Mouse (Mus musculus): ENCODE measurements around the gene Tent4b.
A peak's percentile ranks its signal among the peaks of the same experiment; 100 is the strongest.
"Not testable (repeated sequence)": the region's sequence is repeated elsewhere in the genome, so short reads cannot be mapped to it uniquely, and the experiment has no call there.

Tent4b gene

DNA sequence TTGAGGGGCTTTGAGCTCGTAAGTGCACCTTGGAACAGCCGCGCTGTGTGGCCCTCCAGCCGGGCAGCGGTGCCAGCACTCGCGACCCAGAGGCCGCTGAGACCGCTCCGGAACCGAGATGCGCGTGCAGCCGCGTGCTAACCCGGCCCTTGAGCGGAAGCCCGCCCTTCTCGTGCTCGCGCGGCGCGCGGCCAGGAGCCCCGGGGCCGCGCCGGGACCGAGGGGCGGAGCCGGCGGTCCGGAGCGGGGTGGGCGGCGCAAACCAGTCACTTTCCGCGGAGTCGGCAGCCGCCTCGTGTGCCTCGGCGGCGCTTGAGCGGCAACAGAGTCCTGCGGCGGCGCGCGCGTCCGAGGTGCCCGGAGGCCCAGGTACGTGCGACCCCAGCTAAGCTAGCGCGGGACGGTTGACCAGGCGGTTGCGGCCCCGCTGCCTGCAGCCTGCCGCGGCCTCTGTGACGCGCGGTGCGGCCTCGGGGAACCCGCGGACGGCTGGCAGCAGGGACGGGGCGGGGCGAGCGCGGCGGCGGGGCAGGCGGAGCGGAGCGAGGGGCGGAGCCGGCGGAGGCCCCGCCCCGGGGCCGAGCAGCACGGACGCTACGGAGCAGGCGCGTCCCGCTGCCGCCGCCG, at the start of gene Tent4b:
Gene Tent4b, plus strand, starts transcription at position 269 of the 627 bp plus-strand sequence.
- DNase-seq (ENCODE audit: low read depth, low spot score), result peak; percentile 90

DNA sequence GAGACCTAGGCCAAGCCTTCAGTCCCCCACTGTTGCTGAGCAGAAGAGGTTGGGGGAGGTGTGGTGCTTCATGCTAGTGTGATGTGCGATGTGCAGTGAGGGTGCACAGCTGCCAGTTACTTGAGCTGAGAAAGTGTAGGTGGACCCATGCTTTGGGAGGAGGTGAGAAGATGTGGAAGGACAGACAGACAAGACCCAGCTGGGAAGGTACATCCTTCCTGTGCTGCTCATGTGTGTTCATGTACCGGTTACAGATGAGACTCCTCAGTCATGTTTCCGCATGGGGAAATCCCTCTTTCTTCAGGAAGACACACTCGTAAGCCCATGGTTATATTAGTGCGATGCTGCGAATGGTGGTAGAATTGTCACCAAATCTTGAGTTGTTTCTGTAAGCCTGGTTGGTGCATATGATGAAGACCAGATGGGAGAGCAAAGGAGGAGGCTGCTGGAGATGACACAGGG, 48.1 kb upstream of the Tent4b start:
- DNase-seq (ENCODE audit: low read depth, low spot score), result no peak

DNA sequence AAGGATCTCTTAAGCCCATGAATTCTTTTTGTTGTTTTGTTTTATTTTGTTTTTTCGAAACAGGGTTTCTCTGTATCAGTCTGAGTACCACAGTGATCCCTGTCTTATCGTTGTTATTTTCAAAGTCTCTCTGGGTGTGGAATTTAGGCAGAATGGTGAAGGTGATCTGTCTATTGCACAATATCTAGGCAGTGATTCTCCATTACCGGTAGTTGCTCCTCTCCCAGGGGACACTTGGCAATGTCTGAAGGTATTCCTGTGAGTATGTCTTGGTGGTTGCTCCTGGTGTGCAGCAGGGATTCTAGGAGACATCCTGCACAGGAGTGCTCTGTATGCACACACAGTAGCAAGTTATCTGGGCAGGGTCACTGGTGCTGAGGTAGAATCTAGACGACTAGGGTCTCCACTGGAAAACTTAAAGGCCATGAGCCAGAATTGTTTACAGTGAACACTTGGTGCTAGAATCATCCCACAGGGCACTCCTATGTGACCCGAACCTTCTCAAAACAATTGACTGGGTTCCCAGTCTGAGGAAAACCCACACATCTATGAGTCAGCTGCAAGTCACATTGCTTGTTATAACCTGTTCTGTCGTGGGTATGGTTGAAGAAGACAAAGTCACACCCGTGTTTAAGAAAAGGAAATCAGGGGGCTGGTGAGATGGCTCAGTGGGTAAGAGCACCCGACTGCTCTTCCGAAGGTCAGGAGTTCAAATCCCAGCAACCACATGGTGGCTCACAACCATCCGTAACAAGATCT, 38.6 kb upstream of the Tent4b start:
- no peak for DNase-seq (ENCODE audit: low read depth, low spot score)

DNA sequence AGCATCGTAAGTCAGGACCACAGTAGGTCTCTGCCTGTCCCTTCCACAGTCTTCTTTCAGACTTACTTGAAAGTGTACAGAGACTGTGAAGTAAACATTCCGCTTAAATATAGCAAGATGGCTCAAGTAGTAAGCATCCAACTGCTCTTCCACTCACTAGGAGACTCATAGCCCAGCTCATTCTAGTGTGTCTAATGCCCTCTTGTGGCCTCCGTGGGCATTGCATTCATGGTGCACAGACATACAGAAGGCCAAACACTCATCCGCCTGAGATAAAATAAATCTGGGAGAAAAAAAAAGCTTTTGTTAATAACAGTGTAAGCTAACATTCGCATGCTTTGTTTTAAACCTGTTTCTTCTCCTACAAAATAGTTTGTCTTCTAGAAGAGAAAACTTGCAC, 37.6 kb upstream of the Tent4b start:
- DNase-seq (ENCODE audit: low read depth, low spot score), result peak; percentile 88

DNA sequence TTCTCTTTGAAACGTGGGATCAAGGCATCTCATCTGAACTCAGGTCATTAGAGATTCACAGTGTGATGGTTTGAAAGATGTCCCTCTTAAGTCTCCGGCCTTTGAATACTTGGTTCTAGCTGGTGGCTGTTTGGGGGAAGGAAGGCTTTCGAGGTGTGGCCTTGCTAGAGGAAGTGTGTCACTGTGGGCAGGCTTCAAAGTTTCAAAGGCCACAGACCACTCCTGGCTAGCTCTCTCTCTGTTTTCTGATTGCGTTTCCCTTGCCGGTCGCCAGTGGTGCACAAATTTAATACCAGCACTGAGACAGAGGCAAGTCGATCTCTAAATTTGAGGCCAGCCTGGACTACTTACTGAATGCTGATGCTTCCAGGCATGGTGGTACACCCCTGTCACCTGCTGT, 23.7 kb upstream of the Tent4b start:
- DNase-seq (ENCODE audit: low read depth, low spot score), result no peak

DNA sequence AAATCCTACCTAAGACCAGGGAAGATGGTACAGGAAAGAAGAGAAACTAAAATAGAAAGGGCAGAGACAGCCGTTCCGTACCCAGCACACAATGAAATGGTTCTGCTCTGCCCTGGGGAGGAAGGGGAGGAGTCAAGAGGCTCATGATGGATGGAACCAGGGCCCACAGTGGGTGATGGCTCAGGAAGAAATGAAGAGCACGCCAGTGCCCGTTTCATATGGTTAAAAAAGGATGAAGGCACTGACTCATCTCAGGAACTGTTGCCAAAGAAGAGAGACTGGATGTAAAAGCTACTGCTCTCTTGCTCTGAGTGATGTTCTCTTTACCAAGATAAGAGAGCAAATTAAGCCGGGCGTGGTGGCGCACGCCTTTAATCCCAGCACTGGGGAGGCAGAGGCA, 21.7 kb upstream of the Tent4b start:
- no peak for DNase-seq (ENCODE audit: low read depth, low spot score)

DNA sequence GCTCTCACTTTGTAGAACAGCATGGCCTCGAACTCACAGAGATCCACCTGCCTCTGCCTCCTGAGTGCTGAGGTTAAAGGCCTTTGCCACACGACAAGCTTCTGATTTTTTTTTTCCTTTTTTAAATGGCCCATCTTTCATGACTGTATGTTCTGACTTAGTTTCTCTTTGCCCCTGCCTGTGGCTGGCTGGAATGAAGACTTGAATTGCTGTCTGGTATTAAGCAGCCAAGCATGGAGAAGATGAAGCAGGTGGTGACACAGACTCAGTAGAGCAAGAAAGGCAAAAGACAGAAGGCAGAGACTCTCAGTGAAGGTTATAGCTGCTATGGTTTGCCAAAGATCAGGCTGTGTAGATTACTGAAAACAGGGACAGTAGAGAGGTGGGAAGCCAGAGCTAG, 15.9 kb upstream of the Tent4b start:
- DNase-seq (ENCODE audit: low read depth, low spot score), result no peak

DNA sequence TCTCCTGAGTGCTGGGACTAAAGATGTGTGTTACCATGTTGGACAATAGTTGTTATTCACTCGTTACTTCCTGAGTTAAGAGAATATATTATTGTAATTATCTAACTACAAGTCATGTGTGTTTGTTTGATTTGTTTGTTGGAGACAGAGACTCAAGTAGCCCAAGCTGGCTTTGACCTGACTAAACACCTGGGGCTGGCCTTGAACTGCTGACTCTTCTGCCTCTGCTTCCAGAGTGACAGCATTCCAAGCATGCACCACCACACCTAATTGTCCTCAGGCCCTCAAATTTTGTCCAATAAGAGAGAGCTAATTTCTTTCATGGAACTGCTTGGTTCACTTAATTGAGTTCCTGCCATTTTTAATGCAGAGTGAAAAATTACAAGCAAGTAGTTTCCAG, 14.1 kb upstream of the Tent4b start:
- DNase-seq (ENCODE audit: low read depth, low spot score), result no peak

DNA sequence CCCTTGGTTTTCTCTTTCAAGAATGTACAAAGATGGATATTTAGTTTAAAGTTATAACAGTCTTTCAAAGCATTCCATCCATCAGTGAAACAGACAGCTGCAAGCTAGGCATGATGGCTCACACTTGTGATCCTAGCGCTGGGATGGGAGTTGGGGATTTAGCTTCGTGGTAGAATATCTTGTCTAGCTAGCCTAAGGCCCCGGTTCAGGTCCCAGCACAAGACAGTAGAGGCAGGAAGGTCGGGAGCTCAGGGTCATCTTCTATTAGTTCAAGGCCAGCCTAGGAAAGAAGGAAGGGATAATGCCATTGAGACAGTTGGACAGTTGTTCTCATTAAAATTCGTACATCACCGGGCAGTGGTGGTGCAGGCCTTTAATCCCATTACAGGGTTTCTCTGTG, 13.3 kb upstream of the Tent4b start:
- no peak for DNase-seq (ENCODE audit: low read depth, low spot score)

DNA sequence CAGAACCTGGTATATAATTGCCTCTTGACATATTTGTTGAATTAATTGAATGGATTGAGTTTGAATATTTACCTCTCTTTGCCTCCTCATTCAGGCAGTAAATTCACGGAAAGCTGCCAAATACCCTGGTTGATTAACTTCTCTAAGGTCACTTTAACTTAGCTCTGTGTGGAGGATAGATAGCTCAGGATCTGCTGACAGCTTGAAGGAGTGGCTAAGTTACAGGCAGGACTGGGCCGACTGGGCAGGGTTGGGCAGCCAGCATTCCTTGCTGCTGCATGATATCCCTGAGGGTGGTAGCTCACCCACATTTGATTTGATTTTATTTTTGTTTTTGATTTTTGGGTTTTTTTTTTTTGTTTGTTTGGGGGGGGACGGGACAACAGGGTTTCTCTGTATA, 1.7 kb upstream of the Tent4b start:
- no peak for DNase-seq (ENCODE audit: low read depth, low spot score)

DNA sequence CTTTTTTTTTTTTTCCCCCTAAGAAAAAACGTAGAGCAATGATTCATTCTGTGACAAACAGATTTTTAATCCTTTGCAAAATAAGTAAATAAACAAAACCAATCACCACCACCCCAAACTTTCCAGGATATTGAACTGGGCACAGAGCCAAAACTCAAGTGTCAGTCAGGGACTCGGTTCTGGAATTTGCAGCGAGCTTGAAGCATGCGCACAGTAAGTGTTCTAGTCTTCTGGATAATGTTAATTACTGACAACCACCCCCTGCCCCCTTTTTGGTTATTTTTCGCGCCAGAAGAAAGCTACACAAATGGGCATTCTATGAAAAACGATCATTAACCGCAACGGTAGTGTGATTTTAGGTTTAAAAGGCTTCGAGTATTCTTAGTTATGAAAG, 465 bp upstream of the Tent4b start:
- peak; percentile 47 for DNase-seq (ENCODE audit: low read depth, low spot score)

DNA sequence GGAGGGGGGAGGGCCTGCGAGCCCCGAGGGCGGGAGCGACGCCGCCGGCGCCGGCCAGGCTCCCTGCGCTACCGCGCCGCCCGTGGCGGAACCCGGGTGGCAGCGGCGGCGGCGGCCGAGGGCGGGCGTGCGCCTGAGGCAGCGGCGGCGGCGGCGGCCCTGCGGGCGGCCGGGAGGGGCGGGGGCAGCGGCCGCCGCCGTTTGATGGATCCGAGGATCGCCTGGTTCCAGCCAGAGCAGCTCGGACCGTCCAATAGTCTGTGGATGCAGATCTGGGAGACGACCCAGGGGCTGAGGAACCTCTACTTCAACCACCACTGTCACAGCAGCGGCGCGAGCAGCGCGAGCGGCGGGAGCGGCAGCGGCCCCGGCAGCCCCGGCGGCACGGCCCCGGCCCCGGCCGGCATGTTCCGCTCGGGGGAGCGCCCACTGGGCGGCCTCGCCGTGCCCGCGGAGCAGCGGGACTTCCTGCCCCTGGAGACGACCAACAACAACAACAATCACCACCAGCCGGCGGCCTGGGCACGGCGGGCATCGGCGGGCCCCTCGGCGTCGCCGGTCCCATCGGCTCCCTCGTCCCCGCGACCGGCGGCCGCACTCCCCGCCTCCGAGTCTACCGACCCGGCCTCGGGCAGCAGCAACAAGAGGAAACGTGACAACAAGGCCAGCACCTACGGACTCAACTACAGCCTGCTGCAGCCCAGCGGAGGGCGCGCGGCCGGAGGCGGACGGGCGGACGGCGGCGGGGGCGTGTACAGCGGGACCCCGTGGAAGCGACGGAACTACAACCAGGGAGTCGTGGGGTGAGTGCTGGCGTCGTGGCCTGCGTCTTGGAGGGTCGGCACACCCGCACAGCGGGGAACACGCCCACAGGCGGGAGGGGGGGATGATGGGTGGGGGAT, 938 bp downstream of the Tent4b start:
- DNase-seq (ENCODE audit: low read depth, low spot score), result peak; percentile 44

DNA sequence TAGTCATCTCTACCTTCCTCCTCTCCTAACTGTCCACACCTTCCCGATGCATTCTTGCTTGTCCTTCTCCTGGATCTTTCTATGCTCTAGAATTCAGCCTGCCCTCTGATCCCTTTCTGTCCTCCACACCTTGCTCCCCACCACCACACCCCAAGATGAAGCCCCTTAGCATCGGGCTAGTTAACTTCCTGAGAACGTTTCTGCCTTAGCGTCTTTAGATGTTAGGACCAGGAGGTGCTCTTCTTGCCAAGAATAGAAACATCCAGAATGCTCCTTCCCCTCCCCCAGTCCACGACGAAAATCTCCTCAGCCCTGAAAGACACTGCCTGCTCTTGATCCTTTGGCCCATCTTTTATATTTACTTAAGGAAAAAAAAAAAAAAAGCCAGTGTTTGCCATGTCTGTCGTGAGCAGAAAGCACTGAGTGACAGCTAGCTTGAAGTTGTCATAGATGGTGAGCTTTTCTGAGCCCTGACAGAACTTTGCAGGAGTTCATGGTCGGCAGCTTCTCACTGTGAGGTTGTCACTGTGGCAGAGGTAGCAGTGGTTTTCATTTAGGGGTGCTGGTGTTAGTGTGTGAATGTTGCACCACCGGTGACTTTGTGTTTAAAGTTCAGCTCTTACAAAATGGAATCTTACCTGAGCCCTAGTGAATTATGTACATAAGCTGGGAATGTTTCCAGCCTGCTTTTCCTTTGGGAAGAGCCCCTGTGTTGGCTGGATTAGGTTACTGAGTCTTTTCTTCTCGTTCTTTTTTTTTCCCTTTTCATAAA, 1.9 kb downstream of the Tent4b start:
- no peak for DNase-seq (ENCODE audit: low read depth, low spot score)

DNA sequence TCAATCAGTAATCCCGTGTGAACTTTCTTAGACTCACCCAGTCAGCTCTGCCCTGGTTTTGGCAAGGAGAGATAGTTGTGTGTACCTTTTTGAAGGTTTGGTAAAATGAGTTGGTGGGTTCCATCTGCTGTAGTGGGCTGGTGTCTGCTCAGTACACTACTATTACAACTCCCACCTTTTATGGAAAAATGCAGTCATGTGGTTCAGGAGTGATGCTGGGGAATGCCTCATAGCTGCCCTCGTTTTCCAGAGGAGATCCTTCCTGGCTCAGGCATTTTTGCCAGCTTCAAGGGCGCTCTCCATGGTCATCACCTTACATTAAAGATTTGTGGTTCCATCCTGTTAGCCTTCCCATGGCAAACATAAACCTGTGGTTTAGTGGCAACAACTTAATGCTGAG, 2.6 kb downstream of the Tent4b start:
- no peak for DNase-seq (ENCODE audit: low read depth, low spot score)

DNA sequence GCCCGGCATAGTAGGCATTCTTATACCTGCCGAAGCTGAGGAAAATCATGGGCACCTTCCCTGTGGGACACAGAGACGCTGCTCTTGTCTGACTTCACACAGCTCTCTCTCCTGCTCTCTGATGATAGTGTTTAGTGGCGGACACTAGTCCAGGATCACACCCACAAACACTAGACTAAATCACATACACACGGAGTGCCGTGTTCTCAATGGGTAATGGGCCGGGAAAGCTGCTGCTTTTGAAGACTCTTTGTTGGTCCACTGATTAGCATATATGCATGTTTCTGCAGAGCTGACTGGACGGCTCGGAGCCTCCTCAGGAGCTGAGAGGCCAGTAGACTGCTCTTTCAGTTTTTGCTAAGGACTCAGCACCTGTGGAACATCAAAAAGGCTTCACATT, 7.0 kb downstream of the Tent4b start:
- DNase-seq (ENCODE audit: low read depth, low spot score), result no peak

DNA sequence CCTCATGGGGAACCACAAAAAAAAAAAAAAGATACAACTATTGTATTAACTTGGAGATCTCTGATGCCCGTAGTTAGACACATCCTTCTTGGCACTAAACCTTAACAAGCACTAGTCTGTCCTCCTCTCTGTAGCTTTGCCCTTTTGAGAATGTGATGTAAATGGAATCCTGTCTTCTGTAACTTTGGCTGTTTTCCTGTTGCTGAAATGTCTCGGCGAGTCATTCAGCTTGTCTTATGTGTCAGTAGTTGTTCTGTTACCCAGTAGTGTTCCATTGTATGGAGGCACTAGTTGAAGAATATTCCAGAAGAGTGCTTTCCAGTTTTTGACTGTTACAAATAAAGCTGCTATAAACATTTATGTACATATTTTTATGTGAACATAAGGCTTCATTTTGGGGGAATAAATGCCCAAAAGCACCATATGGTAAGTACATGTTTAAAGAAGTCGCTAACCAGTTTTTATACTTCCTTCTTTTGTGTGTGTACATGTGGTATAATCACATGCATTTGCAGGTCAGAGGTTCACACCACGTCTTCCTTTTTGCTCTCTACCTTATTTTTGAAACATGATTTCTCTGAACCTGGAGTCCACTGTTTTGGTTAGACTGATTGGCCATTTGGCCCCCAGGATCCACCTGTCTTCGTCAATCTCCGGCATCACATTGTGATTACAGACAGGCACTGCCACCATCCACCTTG, 8.3 kb downstream of the Tent4b start:
- no peak for DNase-seq (ENCODE audit: low read depth, low spot score)

DNA sequence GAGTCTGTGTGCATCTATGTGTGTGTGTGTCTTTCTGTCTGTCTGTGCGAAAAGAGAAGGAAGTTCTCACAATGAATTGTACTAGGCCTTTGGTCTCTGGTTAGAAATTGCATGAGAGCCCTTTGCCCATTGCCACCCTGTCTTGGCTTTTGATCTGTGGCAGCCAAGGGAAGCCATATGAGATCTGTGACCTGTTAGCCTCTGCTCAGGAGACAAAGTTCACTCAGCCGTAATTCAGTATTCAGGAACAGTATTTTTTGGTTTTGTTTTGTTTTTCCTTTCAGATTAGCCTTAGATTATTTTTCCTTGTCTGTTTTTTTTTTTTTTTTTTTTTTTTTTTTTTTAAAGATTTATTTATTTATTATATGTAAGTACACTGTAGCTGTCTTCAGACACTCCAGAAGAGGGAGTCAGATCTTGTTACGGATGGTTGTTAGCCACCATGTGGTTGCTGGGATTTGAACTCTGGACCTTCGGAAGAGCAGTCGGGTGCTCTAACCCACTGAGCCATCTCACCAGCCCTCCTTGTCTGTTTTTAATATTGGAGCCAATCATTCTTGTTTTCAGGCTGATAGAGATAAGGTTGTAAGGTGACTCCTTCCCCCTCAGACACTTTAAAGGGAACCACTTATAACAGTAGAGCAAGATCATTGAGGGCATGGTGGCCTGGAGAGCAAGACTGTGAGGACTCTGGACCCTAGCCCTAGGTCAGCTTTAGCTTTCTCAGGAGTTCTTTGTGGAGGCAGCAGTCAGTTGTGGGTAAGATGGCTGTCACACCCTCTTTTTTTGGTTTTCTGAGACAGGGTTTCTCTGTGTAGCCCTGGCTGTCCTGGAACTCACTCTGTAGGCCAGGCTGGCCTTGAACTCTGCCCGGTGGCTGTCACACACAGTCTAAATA, 11.2 kb downstream of the Tent4b start:
- DNase-seq (ENCODE audit: low read depth, low spot score), result not testable (repeated sequence)

DNA sequence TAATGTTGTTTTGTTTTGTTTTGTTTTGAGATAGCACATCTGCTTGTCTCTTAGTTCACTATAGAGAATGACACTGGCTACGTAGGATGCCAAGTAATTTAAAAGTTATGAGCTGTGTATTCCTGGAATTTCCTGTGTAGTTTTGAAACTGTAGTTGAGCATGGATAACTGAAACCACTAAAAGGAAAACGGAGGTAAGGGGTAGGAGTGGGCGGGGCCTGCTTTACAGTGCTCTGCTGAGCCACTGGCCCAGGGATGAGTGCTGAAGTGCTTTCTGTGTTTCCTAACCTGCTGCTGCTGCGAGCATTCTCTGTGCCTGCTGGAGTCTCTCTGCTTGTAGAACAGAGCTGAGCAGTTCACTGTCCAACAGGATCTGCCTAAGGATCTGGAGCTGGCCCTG, 22.3 kb downstream of the Tent4b start:
- DNase-seq (ENCODE audit: low read depth, low spot score), result peak; percentile 24

DNA sequence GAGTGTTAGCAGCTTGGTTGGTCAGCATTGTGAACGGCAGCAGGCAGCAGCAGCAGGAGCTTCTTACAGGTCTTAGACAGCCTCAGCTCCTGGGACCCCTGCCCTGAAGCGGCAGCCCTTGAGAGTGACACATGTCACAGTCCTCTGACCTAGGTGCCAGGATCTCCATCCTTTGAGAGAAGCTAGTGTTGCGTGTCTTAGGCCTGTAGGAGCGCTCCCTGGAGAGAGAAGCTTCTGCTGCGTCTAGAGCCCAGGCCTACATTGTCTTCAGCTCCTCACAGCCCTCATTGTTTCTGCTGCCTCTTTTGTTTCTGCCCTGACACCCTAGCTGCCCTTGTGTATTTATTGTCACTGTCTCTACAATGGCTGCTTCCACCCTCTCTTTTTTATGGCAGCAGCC, 26.3 kb downstream of the Tent4b start:
- DNase-seq (ENCODE audit: low read depth, low spot score), result no peak

DNA sequence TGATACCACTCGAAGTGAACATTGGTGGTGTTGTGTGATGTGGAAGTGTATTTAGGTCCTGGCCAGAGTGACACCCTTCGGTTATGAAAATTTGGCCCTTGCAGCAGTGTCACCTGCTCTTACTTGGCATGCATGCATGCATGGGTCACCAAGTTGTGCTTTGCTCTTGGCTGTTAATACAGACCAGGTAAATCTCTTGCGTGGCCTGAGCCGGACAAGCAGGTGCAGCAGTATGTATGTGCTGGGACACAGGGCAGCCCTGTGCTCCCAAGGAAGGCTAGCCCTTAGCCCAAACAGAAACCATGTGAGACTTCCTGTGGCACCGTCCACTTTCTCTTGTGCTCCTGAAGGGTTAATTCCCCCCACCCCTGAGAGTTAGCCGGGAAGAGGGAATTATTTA, 28.8 kb downstream of the Tent4b start:
- no peak for DNase-seq (ENCODE audit: low read depth, low spot score)
